Mouse (Mus musculus) bone marrow macrophage, adult 2 months (primary cell): Measurements from ENCODE around the gene Plekhm2. TPM values are rescaled to one million over a fixed set of nuclear protein-coding genes. Genes with fewer than 3 reads are reported as not detected.
A peak's percentile ranks its signal among the peaks of the same experiment; 100 is the strongest.

Source experiments
- H3K27ac ChIP-seq: 2 replicates; pipeline ENCODE4 v1.5.1; 2012; ENCODE audit warnings: low read depth, low read length; ENCODE audit not compliant: insufficient read depth
- H3K4me1 ChIP-seq: 2 replicates; pipeline ENCODE4 v1.6.1; 2012; ENCODE audit warnings: low read length; ENCODE audit not compliant: control insufficient read depth, insufficient read depth
- H3K4me3 ChIP-seq: 2 replicates; pipeline ENCODE4 v1.5.1; 2012; ENCODE audit warnings: mild to moderate bottlenecking, low read length, moderate library complexity; ENCODE audit not compliant: insufficient read depth
- CTCF ChIP-seq: IDR thresholded peaks from 2 replicates; pipeline ENCODE4 v1.5.1; 2012; ENCODE audit warnings: low read depth, mild to moderate bottlenecking, low read length, moderate library complexity
- POLR2A ChIP-seq: IDR thresholded peaks from 2 replicates; pipeline ENCODE4 v1.6.1; 2012; ENCODE audit warnings: mild to moderate bottlenecking, low read depth, low read length, borderline replicate concordance
- polyA plus RNA-seq: library from polyadenylated mRNA; stranded (reverse); fragments of >200 nt; gene quantifications from 2 replicates; pipeline ENCODE4 v1.2.4, GENCODE M21; 2012; ENCODE audit not compliant: missing spikeins, insufficient read depth, insufficient read length

Plekhm2 gene
- polyA plus RNA-seq, 1 experiment: 62.1 TPM

DNA sequence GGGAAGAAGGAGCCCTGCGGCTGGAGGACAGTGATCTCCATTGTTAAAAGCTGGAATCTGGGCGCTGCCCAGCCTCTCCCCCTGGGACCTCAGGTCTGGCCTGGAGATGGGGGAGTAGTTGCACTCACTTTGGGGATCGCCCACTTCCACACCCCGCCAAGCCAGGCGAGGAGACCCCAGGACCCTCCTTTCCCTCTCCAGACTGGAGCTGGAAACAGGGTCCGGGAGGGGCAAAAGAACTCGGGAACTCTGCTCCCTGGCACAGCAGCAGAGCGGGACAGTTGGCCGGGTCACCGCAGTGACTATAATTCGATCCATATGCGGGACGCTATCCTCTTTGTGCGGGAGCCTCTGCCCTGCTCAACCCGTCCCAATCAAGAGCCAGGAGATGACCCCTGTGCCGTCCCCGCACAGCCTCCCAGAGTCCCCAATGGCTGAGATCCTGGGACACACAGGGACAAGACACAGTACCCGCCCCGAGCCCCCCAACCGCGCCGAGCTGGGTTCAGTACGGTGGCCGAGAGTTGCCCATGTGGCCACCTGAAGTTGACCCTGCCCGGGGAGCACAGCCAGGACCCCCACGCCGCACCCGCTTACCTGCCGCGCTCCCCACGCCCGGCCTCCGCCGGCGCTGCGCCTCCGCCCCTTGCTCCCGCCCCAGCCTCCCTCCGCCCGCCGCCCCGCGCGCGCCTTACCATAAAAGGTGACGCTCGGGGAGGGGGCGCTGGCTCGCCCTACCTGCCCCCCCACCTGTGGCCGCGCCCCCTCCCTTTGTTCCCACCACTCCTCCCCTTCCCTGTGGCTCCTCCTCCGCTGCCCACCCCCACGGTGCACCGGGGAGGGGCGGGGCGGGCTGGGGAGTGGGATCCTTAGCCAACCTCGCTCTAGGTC is 65.2 kb downstream of the Plekhm2 start:
- Histone ChIP-seq H3K4me1 (peaks cover 50% of the 10 kb centered on the region), H3K4me3 (peak overlapping the region; percentile 8; the same call in 1 of the 2 replicates), H3K27ac (no peak overlapping the region)
- TF ChIP-seq POLR2A (no peak), CTCF (no peak)

DNA sequence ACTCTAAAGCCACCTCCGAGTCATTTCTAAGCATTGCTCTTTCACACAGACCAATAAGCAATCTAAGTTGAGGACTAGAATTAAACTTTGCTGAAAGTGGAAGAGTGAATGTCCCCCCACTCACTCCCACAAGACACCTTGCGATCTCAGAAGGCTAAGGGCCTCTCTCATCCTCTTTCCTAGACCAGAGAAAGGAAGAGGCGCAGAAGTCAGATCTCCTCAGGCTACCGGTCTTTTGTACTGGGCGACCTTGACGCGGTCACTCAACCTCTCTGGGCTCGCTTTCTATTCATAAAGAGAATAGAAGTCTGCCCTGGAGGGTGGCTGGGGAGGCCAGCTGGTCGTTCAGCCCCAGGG is 65.8 kb downstream of the Plekhm2 start:
- Histone ChIP-seq H3K4me1 (peaks cover 44% of the 10 kb centered on the region), H3K4me3 (no peak overlapping the region), H3K27ac (no peak overlapping the region)
- TF ChIP-seq POLR2A (no peak), CTCF (no peak)

DNA sequence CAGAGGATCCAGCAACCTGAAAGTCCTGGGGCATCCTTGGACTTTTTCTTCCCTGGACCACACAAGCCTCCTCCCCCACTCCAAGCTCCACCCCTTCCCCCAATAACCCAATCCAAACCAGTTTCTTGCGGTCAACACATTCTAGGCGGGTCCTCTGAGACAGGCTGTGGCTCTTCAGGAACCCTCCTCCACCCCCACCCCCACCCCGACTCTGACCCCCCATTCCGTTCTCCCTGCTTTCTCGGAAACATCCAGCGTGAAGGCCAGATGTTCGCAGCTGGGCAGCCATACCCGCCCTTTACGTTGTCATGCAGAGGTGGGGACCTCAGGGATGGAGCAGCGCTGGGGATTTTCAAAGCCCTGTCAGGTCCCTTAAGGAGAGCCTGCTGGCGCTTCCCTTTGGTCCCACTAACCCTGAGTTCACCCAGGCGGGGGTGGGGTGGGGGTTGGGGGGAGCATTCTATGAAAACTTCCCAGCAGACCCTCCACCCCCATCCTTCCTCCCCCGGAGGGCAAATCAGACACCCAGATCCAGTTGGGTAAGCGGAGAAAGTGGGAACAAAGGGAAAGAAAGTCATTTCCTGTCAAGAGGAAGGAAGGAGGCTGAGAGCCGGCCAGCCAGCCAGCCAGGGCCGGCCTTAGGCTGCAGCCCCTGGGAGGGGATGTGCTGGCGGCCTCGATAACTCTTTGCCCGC is 66.4 kb downstream of the Plekhm2 start:
- peaks cover 39% of the 10 kb centered on the region for H3K4me1 ChIP-seq
- H3K27ac ChIP-seq: no peak overlapping the region

DNA sequence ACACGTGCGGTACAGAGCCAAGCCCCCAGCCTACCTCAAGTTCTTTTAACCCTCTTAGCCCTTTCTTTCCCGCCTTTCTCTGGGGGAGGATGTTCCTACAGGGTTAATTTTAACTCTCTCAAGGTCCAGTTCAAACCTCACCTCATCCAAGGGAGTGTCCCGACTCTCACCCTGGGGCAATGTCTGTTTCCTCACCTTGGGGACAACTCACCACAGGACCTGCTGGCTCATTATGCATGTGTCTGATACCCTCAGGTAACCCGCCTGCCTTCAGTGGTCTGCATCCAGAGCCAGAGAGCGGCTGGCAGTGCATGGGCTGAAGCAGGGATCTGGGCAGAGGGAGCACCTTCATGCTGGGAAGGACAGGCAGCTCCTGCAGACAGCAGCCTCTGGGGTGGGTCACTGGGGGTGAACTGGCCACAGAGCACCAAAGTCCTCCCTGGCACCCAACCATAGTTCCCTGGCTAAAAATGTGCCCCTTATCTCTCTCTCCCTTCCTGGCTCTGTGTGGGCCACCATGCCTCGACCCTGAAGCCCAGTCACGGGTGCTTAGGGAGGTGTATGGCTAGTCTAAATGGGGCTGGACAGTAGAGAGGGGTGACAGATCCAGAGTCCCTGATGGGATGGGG is 67.9 kb downstream of the Plekhm2 start:
- Histone ChIP-seq H3K4me3 (no peak overlapping the region), H3K4me1 (peaks cover 24% of the 10 kb centered on the region), H3K27ac (no peak overlapping the region)
- TF ChIP-seq POLR2A (no peak), CTCF (no peak)

More for the DNA sequence above, 66.4 kb downstream of the Plekhm2 start:
- H3K4me3 ChIP-seq: no peak overlapping the region
- TF ChIP-seq CTCF (no peak), POLR2A (no peak)

DNA sequence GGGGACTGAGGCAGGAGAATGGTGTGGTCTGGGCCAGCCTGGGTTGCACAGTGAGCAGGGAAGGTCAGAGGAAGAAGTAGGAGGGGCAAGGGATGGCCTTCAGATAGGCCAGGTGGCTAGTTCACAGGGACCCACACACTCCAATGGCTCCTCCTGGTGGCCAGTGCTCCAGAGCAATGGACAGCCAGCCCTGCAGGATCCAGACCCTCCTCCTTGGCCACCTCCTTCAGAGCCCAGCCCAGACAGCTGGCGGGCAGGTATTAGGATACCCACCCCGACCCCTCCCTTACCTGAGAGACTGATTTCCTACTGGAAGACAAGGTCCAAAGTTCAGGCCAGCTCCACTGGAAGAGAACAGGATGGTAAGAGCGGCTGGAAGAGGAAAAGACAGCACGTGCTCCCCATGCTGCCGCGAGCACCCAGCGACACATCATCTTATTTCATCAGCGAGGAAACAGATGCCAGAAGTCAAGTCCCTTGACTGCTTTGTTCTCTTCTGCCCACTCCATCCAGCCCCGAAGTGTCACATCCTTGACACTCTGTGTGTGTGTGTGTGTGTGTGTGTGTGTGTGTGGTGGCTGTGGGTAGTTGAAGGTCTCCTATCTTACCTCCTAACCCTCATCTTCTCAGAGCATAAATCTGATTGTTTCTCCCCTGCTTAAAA is 69.0 kb downstream of the Plekhm2 start:
- H3K4me1 ChIP-seq: peaks cover 14% of the 10 kb centered on the region
- H3K27ac ChIP-seq: no peak overlapping the region
- H3K4me3 ChIP-seq: no peak overlapping the region
- TF ChIP-seq POLR2A (no peak), CTCF (no peak)

DNA sequence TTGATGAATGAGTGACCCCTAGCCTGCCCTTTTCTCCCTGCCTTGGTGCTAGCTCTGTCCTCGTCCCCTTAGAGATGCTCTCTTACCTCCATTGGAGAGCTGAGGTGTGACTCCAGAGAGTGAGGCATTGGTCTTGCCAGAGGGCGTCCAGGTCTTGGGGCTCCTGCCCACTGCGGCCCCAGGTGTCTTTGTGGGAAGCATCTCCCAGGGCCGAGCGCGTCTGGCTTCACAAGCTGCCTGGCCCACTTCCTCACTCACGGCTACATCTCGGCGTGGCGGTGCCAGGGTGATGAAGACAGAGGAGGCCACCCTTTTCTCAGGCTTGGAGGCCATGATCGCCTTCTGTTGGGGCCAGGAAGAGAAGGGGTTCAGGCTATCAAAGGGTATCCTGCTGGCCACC is 69.6 kb downstream of the Plekhm2 start:
- Histone ChIP-seq H3K4me3 (no peak overlapping the region), H3K4me1 (peaks cover 12% of the 10 kb centered on the region), H3K27ac (no peak overlapping the region)
- TF ChIP-seq CTCF (no peak), POLR2A (no peak)

DNA sequence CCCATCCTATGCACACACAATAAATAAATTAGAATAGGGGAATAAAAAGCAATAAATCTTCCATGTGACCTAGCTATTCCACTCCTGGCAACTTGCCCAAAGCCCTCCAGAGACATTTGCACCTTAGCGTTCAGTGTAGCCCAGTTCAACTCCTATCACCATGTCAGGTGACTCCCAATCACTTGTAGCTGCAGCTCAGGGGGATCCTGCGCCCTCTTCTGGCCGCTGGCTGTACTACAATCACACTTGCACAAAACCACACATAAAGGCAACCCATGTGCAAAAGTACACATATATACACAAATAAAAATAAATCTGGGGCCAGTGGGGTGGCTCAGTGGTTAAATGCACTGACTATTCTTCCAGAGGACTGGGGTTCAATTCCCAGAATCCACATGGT is 73.2 kb downstream of the Plekhm2 start:
- Histone ChIP-seq H3K4me1 (no peaks in the 10 kb centered on the region), H3K27ac (no peak overlapping the region), H3K4me3 (no peak overlapping the region)
- TF ChIP-seq CTCF (peak; percentile 81), POLR2A (no peak)

DNA sequence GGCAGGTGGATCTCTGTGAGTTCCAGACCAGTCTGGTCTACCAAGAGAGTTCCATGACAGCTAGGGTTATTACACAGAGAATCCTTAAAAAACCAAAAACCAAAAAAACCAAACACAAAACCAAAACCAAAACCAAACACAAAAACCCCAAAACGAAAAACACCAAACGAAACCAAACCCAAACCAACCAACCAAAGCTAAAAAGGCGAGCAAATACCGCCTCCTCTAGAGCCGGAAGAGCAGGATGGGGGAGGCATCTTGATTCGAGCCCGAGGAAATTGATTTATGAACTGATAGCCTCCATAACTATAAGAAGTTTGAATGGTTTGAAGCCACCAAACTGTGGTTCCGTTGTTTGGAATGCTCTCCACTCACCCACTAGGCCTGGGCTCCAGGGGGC is 80.8 kb downstream of the Plekhm2 start:
- no peak overlapping the region for H3K4me3 ChIP-seq
- H3K27ac ChIP-seq: no peak overlapping the region
- TF ChIP-seq POLR2A: no peak
- TF ChIP-seq CTCF: no peak
- no peaks in the 10 kb centered on the region for H3K4me1 ChIP-seq

DNA sequence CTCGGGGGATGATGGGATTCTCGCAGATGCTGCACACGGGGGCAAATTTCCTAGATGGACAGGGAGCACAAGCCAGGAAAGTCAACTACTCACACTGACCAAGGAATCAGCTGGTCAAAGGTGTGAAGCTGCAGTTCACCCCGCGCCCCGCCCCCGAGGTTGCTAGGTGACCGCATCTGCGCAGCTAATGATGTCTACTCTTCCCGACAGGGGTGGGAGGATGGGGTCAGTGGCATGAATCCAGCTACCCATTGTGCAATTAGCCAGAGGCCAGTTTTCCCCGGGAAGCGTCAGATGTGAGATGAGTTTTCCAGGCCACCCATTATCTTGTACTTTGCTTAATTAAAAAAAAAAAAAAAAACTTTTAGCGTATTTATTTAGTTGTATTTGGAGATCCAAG is 83.6 kb downstream of the Plekhm2 start:
- no peak for TF ChIP-seq POLR2A
- no peak for TF ChIP-seq CTCF
- no peak overlapping the region for H3K27ac ChIP-seq
- no peak overlapping the region for H3K4me3 ChIP-seq

More for the DNA sequence above, 83.6 kb downstream of the Plekhm2 start:
- H3K4me1 ChIP-seq: no peaks in the 10 kb centered on the region
